Mouse (Mus musculus) hindbrain, postnatal 0 days (tissue): ENCODE measurements at regions not wholly inside any gene's neighbourhood (a gene's known extent, or its start where the extent isn't known, plus 50 kb on each side); places are given as distances from the start of the nearest gene placed in this dataset.

ENCODE experiments used
- ATAC-seq: fragments of 200-750 bp; cut with Nextera tagmentation; 2 replicates; pipeline ENCODE4 v1.8.0; 2017; ENCODE audit warnings: mild to moderate bottlenecking, moderate TSS enrichment, moderate library complexity
- DNase-seq: peaks from one replicate; pipeline ENCODE4 v3.0.0-alpha.2; 2015; ENCODE audit warnings: low spot score
- H3K27ac ChIP-seq: fragments of 300-500 bp; sonication (generic); 2 replicates; pipeline ENCODE4 v1.5.1; 2014; ENCODE audit warnings: mild to moderate bottlenecking
- H3K27me3 ChIP-seq: fragments of 300-500 bp; sonication (generic); 2 replicates; pipeline ENCODE4 v1.6.1; 2014; ENCODE audit warnings: low read length, mixed read lengths; ENCODE audit not compliant: insufficient read depth
- H3K36me3 ChIP-seq: fragments of 300-500 bp; sonication (generic); 2 replicates; pipeline ENCODE4 v1.6.1; 2014; ENCODE audit warnings: low read length, mixed read lengths; ENCODE audit not compliant: insufficient read depth
- H3K4me1 ChIP-seq: fragments of 300-500 bp; sonication (generic); 2 replicates; pipeline ENCODE4 v1.6.1; 2014; ENCODE audit warnings: antibody characterized with exemption, low read length, mixed read lengths; ENCODE audit not compliant: insufficient read depth
- H3K4me2 ChIP-seq: fragments of 300-500 bp; sonication (generic); 2 replicates; pipeline ENCODE4 v1.6.1; 2014; ENCODE audit warnings: low read depth, mild to moderate bottlenecking, low read length, moderate library complexity, mixed read lengths
- H3K4me3 ChIP-seq: fragments of 300-500 bp; sonication (generic); 2 replicates; pipeline ENCODE4 v1.5.1; 2014; ENCODE audit warnings: low read length
- H3K9ac ChIP-seq: fragments of 300-500 bp; sonication (generic); replicated peaks from 2 replicates; pipeline ENCODE4 v1.6.1; 2014; ENCODE audit warnings: mild to moderate bottlenecking, low read length, moderate library complexity, mixed read lengths
- H3K9me3 ChIP-seq: fragments of 300-500 bp; sonication (generic); 2 replicates; pipeline ENCODE4 v1.6.1; 2016; ENCODE audit warnings: low read length, mixed read lengths
- CTCF ChIP-seq: IDR thresholded peaks from 2 replicates; pipeline ENCODE4 v1.5.1; 2016; ENCODE audit warnings: antibody characterized with exemption, control low read depth, low read depth
- WGBS: fragments of 180-500 bp; shearing (Covaris S2); extraction: QIAGEN DNeasy Blood & Tissue Kit; methylation state at CpG from one replicate; pipeline ENCODE4 v1.1.7; 2014; 5-methylcytosine and 5-hydroxymethylcytosine counted together

GRCm38 (mm10) chr4:131206181-131206885 lies 262.1 kb downstream of the Matn1 start:
- no peak for ATAC-seq
- Histone ChIP-seq H3K4me1 (peaks cover 6% of the 10 kb centered on the region; the same call in 1 of the 2 replicates), H3K4me3 (no peak overlapping the region), H3K36me3 (no peaks in the 10 kb centered on the region), H3K9ac (no peak overlapping the region), H3K27ac (no peak overlapping the region), H3K9me3 (no peaks in the 10 kb centered on the region), H3K27me3 (no peaks in the 10 kb centered on the region), H3K4me2 (no peak overlapping the region)
- TF ChIP-seq CTCF = no peak
- 70% methylated on average over 8 of the region's 8 CpGs for WGBS
- no peak for DNase-seq

DNA sequence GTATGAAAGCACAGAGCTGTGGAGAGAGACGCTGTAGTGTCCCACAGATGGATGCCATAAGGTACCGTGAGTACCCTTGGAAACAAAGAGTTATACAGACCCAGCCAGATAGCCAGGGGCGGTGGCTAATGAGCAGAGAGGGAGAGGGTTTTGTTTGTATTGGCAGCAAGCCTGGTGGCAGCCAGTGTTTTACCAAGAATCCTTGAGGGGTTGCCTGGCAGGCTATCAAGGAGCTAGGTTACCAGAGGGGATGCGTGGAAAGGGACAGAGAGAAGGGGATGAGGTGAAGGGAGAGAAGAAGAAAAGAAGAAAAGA lies 262.7 kb downstream of the Matn1 start:
- Histone ChIP-seq H3K9ac (no peak overlapping the region), H3K36me3 (no peaks in the 10 kb centered on the region), H3K27me3 (no peaks in the 10 kb centered on the region), H3K4me1 (peaks cover 6% of the 10 kb centered on the region; the same call in 1 of the 2 replicates), H3K9me3 (no peaks in the 10 kb centered on the region), H3K4me2 (no peak overlapping the region), H3K27ac (no peak overlapping the region), H3K4me3 (no peak overlapping the region)
- ATAC-seq = peak; percentile 60; the same call in 1 of the 2 replicates
- peak; percentile 74 for DNase-seq
- no peak for TF ChIP-seq CTCF
- 41% methylated on average over 4 of the region's 4 CpGs for WGBS

DNA sequence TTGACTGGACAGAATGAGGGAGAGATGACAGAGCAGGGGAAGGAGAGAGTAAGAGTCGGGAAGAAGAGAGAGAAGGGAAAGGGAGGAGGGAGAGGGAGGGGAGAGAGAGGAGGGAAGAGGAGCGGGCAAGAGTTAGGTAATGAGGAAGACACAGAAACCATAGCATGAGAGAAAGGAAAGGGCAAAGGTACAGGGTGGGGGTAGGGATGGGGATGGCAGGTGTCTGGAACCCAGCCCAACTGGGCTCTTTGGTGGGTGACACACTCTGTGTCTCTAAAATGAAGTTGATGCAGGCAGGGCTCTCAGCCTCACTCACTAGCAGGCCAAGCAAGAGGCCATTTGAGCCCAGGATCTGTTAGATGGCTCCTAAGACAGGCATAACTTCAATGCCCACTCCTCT lies 263.1 kb downstream of the Matn1 start:
- WGBS = 48% methylated on average over 2 of the region's 2 CpGs
- no peak for TF ChIP-seq CTCF
- no peaks in the 10 kb centered on the region for H3K9me3 ChIP-seq
- no peak for DNase-seq
- H3K4me2 ChIP-seq = no peak overlapping the region
- H3K4me3 ChIP-seq = no peak overlapping the region
- no peak overlapping the region for H3K9ac ChIP-seq
- no peak overlapping the region for H3K27ac ChIP-seq
- H3K4me1 ChIP-seq = peaks cover 6% of the 10 kb centered on the region; the same call in 1 of the 2 replicates
- H3K27me3 ChIP-seq = no peaks in the 10 kb centered on the region
- no peak for ATAC-seq
- H3K36me3 ChIP-seq = no peaks in the 10 kb centered on the region

DNA sequence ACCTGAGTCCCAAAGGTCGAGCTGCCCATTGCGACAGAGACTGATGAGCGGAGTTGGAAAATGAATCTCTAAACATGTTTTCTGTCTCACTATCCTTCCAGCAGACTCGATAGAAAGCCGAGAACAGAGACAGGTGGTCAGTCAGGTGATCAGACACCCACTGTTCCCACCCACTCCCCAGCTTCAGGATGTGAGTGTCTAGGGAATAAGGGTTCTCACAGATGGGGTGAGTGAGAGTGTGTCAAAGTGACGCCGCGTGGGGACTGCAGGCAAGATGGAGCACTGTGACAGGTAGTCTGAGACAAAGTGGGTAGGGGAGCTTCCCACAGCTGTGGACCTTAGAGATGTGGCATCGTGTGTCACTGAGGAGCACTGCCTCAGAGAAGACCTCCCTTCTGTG lies 264.0 kb downstream of the Matn1 start:
- Histone ChIP-seq H3K4me3 (no peak overlapping the region), H3K36me3 (no peaks in the 10 kb centered on the region), H3K27ac (no peak overlapping the region), H3K4me2 (no peak overlapping the region), H3K4me1 (peaks cover 6% of the 10 kb centered on the region; the same call in 1 of the 2 replicates), H3K9ac (no peak overlapping the region), H3K9me3 (no peaks in the 10 kb centered on the region), H3K27me3 (no peaks in the 10 kb centered on the region)
- ATAC-seq = no peak
- DNase-seq = no peak
- no peak for TF ChIP-seq CTCF
- WGBS = 60% methylated on average over 9 of the region's 9 CpGs

DNA sequence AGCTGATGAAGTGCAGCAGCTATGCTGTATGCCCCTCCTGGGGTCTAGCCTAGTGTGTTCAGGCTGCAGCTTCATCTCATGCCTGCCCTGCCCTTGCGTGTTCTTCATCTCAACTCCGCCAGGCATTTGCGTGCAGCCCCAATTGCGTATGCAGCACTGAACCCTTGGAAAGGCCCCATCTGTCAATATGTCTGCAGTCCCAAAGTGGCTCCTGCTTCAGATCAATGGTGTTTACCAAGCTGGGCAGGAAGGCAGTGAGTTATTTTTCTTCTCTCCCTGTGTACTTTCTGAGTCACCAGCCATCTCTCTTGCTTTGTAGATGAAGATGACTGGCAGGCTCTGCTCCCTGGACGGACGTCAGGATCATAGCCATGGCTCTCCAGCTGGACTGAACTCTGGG lies 264.5 kb downstream of the Matn1 start:
- Histone ChIP-seq H3K36me3 (no peaks in the 10 kb centered on the region), H3K9ac (no peak overlapping the region), H3K9me3 (no peaks in the 10 kb centered on the region), H3K27me3 (no peaks in the 10 kb centered on the region), H3K4me3 (no peak overlapping the region), H3K27ac (no peak overlapping the region), H3K4me1 (peaks cover 6% of the 10 kb centered on the region; the same call in 1 of the 2 replicates), H3K4me2 (no peak overlapping the region)
- no peak for ATAC-seq
- WGBS = 57% methylated on average over 6 of the region's 6 CpGs
- no peak for DNase-seq
- TF ChIP-seq CTCF = no peak

DNA sequence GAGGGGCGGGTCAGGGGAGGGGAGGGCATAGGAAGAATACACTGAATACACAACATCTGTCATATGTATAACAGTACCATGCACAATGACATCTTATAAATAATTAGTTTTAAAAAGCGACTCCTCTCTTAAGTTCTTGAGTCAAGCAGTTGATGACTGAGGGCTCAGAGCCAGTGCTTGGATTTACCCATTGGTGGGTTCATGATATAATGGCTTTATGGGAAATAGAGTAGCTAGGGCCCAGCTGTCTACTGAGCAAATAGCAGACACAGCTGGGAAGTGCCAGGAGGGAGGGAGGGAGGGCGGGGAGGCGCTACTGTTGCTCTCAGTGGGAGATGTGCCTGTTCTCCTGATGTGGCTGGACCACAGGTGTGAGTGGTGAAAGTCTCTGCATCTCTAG lies 268.5 kb downstream of the Matn1 start:
- Histone ChIP-seq H3K4me1 (peaks cover 6% of the 10 kb centered on the region; the same call in 1 of the 2 replicates), H3K36me3 (no peaks in the 10 kb centered on the region), H3K27me3 (no peaks in the 10 kb centered on the region), H3K9me3 (no peaks in the 10 kb centered on the region), H3K27ac (no peak overlapping the region), H3K4me2 (no peak overlapping the region), H3K4me3 (no peak overlapping the region), H3K9ac (no peak overlapping the region)
- WGBS = 31% methylated on average over 4 of the region's 4 CpGs
- DNase-seq (no peak), ATAC-seq (no peak)
- TF ChIP-seq CTCF = no peak

DNA sequence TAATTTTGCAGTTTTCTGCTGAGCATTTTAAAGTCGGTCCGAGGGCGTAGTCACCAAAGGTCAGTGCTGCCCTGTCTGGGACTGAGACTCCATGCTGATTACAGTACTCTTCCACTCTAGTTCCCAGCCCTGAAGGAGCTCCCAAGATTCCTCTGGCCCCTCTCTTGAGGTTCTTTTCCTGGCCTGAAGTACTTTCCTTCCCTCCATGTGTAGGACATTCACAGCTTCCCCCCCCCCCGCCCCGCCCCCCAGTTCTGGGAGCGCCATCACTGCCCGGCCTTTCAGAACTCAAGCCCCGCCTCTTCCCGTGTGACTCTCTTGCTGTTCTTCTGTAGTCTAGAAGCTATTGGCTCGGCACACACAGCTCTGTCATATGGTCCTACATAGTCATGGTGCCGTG lies 271.5 kb downstream of the Matn1 start:
- no peaks in the 10 kb centered on the region for H3K27me3 ChIP-seq
- no peaks in the 10 kb centered on the region for H3K9me3 ChIP-seq
- DNase-seq = no peak
- no peak for ATAC-seq
- H3K4me2 ChIP-seq = no peak overlapping the region
- 79% methylated on average over 11 of the region's 11 CpGs for WGBS
- no peaks in the 10 kb centered on the region for H3K36me3 ChIP-seq
- H3K4me1 ChIP-seq = no peaks in the 10 kb centered on the region
- H3K9ac ChIP-seq = no peak overlapping the region
- H3K4me3 ChIP-seq = no peak overlapping the region
- no peak for TF ChIP-seq CTCF
- H3K27ac ChIP-seq = no peak overlapping the region
